Mouse (Mus musculus) layer of hippocampus, postnatal 14 days (tissue): Measurements from ENCODE around the gene Hsfy2. TPM values are rescaled to one million over a fixed set of nuclear protein-coding genes. Genes with fewer than 3 reads are reported as not detected.

Experiments used
- DNase-seq, 2 experiments: peaks; one replicate each; pipeline ENCODE4 v3.0.0; 2021 to 2022; ENCODE audit warnings: low spot score in 2 of 2, mixed read lengths in 1 of 2
- long read RNA-seq, 2 experiments: library from polyadenylated mRNA; stranded (forward); transcript quantifications; one replicate each; pipeline ENCODE4 v2.0.0; 2021
- total RNA-seq, 2 experiments: library from RNA; stranded (reverse); gene quantifications; 2 replicates each; pipeline ENCODE4 v1.2.3; 2021

Hsfy2 gene
- total RNA-seq = not detected
- long read RNA-seq, experiment 1 = 0 reads
- long read RNA-seq, experiment 2 = 0 reads

GRCm38 (mm10) chr1:56637335-56637734 is at the start of gene Hsfy2:
Hsfy2 (minus strand) TSS chr1:56637435.
- no peak for DNase-seq

GRCm38 (mm10) chr1:56685053-56685557 is 47.9 kb upstream of the Hsfy2 start:
- no peak for DNase-seq

- no peak for DNase-seq
These were observed 47.3 kb upstream of the Hsfy2 start for GRCm38 (mm10) chr1:56684512-56684911.

DNA sequence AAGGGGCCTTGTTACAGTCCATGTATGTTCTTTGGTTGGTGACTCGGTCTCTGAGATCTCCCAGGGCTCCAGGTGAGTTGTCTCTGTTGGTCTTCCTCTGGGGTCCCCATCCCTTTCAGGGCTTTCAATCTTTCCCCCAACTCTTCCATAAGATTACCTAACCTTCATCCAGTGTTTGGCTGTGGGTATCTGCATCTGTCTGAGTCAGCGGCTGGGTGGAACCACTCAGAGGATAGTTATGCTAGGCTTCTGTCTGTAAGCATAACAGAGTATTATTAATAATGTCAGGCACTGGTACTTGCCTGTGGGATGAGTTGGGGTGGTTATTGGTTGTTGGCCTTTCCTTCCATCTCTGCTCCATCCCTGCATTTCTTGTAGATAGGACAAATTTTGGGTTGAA is 44.0 kb upstream of the Hsfy2 start:
- no peak for DNase-seq

DNA sequence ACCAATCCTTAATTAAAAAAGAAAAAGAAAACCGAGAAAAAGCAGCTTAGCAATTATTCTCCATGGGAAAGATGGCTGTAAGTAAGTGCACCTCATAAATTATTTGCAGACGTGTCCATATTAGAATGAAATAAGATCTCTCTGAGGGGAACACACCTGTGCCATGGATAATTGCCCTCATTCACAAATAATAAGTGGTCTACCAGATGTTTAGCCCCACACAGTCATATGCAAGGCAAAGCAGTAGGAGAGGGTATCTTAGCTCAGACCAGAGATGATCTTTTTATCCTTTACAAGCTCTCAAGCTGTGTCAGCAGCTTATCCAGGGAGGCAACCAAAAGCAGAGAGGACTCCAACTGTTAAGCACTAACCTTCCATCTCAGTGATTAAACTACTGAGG is 38.0 kb upstream of the Hsfy2 start:
- no peak for DNase-seq

DNA sequence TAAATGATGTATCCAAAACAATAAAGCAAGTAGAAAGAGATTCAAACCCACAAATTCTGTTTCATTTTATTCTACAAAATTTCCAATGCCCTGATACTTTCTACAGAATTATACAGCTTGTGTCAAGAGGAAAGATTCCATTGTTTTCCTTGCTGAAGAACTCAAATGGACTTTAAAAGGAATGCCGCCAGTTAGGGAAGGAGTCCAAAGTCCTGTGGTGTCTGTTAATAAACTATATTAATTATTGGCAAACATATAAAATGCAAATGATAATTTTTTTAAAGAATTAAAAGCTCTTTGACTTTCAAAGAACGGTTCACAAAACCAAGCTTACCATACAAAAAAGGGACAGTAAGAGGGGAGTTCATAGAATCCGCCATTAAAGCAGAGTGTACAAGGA is 37.4 kb upstream of the Hsfy2 start:
- no peak for DNase-seq

DNA sequence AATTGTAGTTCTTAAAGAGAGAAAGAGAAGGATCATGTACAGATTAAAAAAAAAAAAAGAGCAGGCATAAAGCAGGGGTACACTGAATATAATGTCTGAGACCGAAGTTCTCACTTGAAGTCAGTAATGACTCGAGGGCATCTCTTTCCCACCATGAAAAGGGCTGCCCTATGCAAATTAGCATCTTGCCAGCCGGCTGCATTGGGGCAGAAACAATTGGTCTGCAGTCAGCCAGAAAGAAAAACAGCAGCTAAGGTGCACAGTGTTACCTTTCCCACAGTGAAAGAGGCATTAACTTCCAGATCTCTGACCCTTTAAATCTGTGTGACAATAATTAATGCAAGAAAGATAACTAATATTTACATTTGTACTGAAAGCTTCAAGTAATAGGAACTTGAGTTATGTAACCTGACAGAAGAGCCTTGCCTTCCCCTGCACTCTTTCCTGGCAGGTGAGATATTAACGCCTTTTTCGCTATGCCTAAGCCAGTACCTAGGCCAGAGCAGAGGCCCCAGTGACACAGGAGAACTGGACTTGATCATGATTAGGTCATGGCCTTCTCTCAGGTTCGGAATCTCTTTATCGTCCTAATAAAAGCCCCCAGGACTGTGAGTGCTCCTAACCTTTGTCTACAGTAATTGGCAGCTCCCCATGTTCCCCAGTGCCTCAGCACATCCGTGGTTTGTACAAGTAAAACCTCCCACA is 34.2 kb upstream of the Hsfy2 start:
- DNase-seq = no peak

GRCm38 (mm10) chr1:56670509-56670908 is 33.3 kb upstream of the Hsfy2 start:
- no peak for DNase-seq

GRCm38 (mm10) chr1:56664606-56665005 is 27.4 kb upstream of the Hsfy2 start:
- DNase-seq = peak in 1 of 2 experiments; percentile 10

DNA sequence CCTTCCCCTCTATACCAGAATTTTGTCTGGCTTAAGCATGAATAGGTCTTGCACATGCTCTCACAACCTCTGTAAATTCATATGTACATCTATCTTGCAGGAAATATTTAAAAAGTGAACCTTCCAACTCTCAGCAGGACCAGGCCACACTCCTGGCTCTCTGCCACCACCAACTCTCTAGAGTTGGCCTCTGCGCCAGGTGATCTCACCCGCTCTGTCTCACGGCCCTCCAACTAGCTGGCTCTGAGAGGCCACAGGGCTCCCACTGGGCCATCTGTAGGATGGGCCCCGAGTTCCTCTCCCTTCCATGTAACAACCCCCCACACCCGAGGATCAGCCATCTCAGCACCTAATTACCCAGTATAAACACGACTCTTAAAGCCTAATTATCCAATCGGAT is 10.4 kb downstream of the Hsfy2 start:
- no peak for DNase-seq

DNA sequence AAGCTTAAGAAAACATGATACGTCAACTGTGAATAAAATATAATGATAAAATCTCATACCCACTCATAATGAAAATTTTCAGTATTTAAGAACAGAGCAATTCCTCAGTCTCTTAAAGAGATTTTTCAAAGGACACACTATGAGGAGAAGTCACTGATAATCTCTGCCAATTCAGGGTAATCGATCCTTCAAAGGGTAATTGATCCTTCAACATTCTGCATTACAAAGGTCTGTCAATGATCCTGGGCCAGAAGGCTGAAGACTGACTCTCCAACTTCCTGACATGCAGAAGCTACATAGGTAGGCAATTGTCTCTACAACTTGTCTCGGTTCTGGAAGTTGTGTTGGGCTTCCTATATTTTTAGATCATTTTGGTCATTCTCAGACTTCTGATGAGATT is 12.9 kb downstream of the Hsfy2 start:
- DNase-seq = no peak

- no peak for DNase-seq
These were observed 24.9 kb downstream of the Hsfy2 start for GRCm38 (mm10) chr1:56612384-56612783.
